Mouse (Mus musculus) stomach, postnatal 0 days (tissue): Measurements from ENCODE around the gene Ehhadh.

ENCODE experiments used
- CTCF ChIP-seq: IDR thresholded peaks from 2 replicates; pipeline ENCODE4 v1.5.1; 2016; ENCODE audit warnings: antibody characterized with exemption, low read depth, mild to moderate bottlenecking, moderate library complexity
- EP300 ChIP-seq: optimal IDR thresholded peaks from 2 replicates; pipeline ENCODE3; 2016; ENCODE audit warnings: antibody characterized with exemption

- TF ChIP-seq CTCF (no peak), EP300 (no peak)
Observed at GRCm38 (mm10) chr16:21714516-21714915, 73.1 kb downstream of the Ehhadh start.
